Mouse (Mus musculus) Muller cell, postnatal 12 days (primary cell): ENCODE measurements around the gene Klf2.

Source experiments
- DNase-seq: peaks from one replicate; pipeline ENCODE4 v3.0.0-alpha.2; 2015; ENCODE audit errors: inconsistent ontology term

The Klf2 gene

DNA sequence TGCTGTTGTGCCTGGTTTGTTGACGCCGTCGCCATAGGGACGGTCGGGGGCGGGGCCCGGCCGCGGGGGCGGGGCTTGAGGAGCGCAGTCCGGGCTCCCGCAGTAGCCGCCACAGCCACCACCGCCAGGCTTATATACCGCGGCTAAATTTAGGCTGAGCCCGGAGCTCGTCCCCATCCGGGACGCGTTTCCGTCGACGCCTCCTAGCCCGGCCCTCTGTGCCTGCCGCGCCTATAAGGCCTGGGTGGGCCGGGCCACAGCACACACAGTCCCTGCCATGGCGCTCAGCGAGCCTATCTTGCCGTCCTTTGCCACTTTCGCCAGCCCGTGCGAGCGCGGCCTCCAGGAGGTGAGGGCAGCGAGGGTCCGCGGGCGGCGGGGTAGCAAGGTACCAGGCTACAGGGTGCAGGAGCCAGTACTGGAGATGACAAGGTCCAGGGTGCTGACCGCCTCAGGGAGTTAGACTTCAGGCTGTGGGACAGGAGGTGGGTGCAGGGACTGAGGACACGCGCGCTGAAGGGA lies at the start of gene Klf2:
Gene Klf2 (plus strand): TSS at position 233 of the 522 bp plus-strand sequence.
- peak; percentile 96 for DNase-seq

DNA sequence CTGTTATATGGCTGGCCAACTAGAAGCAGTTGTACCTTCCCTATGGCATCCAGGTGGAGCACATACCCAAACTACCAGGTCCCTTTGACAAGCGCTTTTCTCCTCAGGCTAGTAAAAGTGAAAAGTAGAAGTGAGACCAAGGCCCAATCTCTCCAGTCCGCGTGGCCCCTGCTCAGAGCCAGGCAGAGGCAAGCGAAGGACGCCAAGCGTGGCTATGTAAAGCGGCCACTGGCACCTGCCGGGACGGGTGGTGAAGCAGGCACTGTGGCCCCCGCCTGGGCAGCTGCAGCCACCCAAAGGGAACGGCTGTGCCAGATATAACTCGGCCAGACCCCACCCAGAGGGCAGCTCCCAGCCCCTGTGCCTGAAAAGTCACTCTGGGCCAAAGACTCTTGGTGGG lies 48.2 kb upstream of the Klf2 start:
- DNase-seq, result no peak

DNA sequence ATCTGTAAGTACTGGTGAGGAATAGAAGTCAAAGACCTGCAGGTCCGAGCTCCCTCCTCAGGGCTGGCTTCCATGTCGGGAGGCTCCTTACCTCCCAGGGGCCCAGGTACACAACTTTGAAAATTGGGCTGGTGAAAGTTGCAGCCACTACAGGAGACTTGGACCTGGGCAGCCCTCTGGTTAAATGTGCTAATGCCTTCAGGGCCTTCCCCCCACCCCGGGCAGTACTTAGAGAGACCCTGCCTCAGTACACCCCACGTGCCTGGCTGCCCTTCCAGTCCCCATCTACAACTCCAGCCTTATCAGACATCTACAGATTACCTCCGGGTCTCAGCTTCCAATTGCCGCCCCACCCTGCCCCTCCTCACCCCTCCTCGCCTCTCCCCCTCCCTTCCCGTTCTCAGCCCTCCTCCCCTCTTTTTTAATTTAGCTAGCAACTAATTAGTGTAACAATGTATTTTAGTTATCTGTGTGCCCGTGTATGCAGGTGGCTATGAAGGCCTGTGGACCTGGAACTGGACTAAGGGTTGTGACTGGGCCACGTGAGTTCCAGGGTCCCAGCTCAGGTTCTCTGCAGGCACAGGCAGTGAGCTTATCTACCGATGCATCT lies 47.7 kb upstream of the Klf2 start:
- DNase-seq, result no peak

DNA sequence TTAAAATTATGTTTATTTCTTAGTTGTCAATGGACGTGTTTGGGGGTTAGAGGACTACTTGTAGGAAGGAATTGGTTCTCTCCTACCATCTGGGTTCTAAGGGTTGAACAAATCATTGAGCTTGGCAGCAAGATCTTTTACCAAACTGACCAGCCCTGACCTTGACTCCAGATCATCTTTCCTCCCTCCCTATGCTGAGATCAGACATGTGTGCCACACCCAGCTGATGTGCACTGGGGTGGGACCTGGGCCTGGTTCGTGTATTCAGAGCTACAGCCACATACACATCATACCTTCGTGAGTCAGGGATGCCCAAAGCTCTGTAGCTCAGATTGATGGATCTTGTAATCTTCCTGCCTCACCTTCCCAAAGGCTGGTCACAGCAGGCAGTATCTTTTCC lies 47.1 kb upstream of the Klf2 start:
- no peak for DNase-seq

DNA sequence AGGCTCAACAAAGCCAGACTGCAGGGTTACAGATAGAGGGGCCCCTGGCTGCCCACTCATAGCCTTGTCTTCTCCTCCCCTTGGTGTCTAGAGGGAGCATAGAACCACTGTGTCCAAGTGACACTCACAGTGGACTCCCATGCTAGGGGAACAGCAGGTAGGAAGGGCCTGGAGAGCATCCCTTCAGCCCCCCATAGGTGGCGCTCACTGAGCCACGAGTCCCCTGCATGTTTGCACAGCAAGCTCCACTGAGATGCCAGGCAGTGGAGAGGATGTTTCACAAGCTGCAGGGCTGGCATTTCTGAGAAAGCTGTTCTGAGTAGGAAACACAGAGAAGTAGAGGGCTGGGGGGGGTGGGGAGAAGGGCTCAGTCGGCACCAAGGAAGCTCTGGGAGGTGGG lies 46.5 kb upstream of the Klf2 start:
- peak; percentile 52 for DNase-seq

DNA sequence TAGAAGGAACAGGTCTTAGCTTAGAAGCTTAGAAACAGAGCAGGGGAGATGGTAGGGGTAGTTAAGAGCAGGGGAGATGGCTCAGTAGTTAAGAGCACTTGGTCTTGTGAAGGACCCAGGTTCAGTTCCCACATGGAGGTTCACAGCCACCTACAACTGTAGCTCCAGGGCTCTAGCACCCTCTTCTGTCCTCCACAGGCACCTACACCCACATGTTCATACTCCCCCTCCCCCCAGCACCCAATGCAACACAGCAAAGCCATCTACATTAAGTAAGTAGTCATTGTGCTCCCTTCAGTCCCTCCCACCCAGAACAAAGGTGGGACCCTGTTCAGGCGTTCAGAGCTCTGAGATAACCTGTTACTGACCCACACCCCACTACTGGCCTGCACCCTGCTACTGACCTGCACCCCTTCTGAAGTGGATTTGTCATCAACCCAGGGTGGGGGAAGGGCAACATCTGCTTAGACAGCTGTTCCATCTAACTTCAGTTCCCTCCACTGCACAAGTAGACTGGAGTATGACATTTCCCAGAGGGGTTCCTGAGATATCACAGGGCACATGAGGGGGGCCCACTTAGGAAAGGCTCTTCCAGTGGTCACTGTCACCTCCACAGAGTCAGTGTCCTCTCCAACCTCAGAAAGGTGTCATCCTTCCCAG lies 45.6 kb upstream of the Klf2 start:
- DNase-seq, result no peak

DNA sequence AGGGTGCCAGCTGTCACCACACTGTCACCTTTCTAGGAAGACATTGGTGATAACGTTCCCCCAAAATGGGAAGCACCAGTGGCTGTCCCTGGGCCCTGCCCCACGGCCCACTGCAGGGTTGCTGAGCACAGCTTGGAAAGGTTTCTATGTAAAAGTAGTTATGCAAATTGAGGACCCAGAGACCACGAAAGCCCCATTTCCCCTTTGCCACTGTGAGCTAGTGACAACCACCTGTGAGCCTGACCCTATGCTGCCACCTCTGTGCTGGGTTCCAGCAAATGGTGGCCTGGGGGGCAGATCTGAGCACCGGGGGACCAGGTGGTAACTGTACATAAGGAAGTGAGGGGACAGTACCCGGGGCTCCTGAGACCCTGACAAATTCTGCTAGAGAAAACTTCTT lies 45.0 kb upstream of the Klf2 start:
- DNase-seq, result no peak

DNA sequence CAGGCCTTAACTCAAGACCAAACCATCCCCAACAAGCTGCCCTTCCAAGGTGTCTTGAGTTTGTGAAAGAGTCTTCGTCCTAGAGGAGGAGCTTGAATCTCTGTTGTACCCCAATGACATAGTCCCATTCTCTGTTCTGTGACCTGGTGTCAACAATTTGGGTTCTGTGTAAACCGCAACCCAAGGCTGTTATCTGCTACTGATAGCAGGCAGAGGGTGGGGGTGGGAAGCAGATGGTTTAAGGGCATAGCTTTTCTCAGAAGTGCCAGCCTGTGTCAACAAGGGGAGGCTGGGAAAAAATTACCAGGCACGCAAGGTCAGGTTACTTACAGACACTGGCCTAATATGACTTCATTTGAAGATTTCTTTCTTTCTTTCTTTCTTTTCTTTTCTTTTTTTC lies 41.6 kb upstream of the Klf2 start:
- no peak for DNase-seq

DNA sequence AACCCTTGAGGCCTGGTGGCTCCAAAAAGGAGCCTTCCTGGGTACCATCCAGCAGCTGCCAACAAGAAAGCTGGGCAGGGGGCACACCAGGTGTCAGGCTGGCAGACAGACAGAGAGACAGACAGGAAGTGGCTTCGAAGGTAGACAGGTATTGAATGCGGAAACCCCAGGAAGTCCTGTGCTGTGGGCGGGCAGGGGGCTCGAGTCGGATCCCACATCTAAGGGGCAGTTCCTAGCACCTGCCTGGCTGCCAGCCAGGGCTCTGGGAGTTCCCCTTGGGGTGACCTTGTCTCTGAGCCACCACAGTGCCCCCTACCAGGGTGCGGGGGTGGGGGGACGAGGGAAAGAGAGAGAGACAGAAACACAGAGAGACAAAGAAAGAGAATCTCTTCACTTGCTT lies 39.7 kb upstream of the Klf2 start:
- no peak for DNase-seq

DNA sequence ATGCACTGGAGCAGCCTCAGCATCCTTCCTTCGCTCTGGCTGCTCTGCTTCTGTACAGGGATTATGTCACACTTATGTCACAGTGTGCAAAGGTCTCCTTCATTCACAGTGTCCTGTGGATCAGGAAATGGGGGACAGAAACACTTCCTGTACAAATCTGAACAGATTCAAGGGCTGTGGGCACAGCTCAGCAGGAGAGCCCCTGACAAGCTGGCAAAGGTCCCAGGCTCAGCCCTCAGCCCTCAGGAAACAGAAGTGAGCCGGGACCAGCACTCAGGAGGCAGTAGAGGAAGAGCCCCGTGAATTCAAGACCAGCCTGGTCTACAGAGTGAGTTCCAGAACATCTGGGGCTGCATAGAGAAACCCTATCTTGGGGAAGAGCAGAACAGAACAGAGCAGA lies 37.2 kb upstream of the Klf2 start:
- DNase-seq, result peak; percentile 32

DNA sequence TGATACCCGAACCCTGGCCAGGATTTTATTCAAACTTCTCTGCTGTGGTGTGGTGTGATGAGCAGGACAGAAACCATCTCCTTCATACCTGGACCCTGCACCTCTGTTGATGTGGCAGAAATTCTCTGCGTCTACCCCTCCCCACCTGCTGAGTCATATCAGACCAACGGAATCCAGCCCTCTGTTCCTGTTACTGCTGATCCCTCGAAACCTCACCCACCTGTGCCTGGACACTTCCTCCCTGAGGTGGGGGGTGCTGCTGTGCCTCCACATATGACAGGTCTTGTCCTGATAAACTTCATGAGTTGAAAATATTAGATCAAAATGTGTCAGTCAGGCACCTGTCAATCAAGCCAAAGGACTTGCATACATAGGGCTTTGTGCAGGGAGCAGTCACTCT lies 33.5 kb upstream of the Klf2 start:
- DNase-seq, result no peak

DNA sequence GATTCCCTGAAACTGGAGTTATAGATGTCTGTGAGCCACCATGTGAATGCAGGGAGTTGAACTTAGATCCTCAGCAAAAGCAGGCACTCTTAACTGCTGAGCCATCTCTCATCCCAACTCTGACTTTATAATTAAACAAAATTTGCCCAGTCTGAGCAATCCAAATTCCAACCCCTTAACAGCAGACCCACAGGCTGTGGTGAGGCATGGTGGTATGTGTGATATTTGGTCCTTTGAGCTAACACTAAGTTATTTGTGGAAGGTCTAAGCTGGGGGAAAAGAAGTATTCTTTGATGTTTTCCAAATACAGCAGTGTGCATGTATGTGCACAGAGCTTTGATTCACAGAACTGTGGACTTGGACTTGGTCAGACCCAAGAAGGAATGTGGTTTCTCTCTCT lies 29.8 kb upstream of the Klf2 start:
- DNase-seq, result peak; percentile 69

DNA sequence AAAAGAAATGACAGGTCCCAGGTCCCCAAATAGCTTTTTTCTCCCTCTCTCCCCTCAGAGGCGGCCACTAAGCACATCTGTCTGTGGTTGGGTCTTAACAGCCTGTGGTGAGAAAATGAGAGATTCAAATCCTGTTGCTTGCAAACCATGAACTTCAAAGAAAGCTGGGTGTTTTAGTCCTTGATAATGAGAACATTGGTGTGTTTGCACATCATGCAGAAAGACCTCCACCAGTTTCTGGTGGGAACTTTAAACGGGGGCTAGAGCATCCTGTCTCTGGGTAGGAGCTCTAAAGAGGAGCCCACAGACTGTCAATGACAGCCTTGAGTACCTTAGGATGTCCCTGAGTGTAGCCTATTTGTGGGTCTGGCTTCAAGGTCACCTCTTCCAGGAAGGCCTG lies 27.7 kb upstream of the Klf2 start:
- no peak for DNase-seq

DNA sequence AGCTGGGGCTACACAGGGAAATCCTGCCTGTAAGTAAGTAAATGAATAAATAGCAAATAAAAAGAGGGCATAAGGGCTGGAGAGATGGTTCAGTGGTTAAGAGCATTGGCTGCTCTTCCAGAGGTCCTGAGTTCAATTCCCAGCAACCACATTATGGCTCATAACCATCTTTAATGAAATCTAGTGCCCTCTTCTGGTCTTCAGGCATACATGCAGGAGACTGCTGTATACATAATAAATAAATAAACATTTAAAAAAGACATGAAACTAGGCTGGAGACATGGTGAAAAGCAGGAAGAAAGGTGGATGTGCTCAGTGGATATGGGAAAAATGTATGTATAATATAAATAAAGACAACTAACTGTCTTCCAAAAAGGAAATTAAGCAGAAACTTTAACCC lies 25.5 kb upstream of the Klf2 start:
- no peak for DNase-seq

DNA sequence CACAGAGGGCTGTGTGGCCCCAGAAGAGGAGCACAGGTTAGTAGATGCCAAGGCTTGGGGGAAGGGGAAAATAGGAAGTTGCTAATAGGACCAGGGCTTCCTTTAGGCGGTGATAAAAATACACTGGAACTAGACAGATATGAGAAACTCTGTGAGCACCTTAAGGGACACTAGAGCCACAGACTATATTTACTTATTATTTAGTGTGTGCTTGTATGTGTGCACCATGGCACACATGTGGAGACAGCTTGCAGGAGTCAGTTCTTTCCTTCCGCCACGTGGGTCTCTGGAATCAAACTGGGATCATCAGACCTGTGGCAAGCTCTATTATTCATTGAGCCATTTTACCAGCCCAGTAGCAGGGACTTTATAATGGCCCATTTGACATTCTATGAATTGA lies 23.7 kb upstream of the Klf2 start:
- no peak for DNase-seq

DNA sequence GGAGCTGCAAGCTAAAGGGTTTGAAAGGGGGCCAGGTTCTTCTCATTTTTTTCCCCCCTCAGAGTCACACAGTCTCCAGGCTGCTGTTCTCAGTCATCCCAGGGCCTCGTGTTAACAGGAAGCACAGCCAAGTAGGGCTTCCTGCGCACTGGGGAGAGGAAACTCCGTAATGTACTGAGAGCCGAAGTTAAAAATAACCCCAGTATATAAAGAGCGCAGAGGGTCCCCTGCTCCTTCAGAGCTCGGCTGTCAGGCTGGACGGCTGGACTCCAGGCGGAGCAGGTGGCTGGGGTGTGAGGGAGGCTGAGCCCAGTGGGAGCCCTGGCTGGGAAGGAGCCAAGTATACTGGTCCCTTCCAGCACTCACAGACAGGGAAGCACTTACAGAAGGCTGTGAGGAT lies 23.2 kb upstream of the Klf2 start:
- DNase-seq, result peak; percentile 36

DNA sequence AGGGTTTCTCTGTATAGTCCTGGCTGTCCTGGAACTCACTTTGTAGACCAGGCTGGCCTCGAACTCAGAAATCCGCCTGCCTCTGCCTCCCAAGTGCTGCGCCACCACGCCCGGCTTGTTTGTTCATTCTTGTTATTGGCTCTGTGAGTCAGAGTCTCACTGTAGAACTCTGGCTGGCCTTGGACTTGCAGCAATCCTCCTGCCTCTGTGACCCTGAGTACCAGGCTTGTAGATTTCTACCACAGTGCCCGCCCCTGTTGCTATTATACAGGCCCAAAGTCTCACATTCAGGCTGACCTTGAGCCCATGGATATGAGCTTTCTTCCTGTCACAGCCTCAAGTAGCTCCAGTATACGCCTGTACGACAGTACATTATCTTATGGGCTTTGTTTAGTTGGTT lies 22.3 kb upstream of the Klf2 start:
- DNase-seq, result no peak

DNA sequence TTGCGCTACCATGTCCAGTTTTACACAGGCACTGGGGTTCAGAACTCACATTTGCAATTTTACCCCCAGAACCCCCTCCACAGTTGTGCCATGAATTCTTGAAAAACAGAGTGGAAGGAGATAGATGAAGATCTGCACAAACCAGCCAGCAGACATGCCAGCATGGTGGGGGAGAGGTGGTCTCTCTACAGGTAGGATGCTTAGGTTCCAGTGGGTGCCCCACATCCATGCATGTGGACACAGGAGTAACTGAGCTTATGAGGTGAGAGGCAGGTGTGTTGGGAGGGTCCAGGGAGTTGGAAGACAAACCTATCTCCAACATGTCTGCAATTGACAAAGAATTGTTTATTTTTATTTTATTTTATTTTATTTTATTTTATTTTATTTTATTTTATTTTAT lies 19.9 kb upstream of the Klf2 start:
- no peak for DNase-seq

DNA sequence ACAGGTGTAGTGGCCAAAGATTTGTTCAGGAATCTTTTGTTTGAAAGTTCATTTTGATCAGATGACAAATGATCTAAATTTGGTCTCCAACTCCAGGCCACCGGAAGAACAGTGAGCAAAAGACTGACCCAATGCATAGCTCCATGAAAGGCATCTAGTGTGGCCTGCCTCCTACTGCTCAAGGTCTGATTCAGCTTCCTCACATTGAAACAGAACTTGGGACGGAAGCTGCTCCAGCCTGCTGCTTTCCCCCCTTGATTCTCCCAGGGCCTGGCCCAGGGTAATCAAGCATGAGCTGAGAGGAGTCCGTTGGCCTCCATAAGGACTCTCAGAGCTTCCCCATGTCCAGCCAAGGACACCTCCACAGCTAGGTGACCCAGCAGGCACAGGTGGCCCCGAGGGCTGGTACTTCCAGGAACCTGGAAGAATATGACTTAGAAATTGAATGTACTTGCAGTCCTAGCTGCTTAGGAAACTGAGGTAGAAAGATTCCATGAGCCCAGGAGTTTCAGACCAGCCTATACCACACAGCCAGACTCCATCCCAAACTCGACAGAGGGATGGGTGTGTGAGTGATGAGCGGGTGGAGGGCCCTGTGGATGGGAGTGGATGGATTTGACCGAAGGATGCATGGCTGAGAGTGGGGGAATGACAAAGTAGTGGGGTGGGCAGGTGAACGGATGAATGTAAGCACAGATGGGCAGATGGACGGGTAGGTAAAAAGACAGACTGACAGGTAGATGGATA lies 18.0 kb upstream of the Klf2 start:
- no peak for DNase-seq

DNA sequence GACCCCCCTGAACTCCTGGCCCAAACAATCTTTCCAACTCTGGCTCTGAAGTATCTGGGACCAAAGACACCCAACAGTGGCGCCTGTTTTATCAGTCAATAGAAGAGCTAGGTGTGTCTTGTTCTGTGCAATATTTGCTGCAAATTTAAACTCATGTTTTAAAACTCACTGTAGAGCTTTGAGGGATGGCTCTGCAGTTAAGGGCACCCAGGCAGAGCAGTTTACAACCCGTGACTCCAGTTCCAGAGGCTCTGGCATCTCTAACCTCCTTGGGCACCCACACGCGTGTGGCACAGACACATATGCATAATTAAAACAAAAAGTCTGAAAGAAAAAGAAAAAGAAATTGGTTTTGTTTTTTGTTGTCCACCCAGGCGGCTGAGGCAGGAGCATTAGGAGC lies 17.3 kb upstream of the Klf2 start:
- no peak for DNase-seq

DNA sequence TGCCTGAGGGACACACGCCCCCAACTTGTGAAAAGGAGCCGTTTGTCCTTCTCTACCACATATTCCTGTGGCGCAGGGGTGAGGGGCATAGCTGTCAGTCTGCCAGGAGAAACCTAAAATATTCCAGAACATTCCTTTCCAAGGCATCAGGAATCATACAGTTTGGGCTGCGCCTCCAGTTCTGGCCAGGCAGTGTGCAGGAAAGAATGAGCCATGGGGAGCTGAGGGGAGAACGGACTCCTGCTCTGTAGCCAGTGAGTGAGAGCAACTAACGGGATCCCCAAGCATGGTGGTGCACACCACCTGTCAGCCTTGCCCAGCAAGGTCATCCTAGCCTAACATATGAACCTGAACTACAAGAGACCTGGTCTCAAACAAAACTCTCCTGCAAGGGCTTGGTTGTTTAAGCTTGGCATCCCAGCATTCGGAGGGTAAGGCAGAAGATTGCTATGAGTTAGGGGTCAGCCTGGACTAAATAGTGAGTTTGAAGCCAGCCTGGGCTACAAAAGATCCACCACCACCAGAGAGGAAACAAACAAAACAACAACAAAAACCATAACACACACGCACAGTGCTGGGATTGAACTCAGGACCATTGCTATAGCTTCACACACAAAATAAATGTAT lies 15.7 kb upstream of the Klf2 start:
- peak; percentile 24 for DNase-seq

DNA sequence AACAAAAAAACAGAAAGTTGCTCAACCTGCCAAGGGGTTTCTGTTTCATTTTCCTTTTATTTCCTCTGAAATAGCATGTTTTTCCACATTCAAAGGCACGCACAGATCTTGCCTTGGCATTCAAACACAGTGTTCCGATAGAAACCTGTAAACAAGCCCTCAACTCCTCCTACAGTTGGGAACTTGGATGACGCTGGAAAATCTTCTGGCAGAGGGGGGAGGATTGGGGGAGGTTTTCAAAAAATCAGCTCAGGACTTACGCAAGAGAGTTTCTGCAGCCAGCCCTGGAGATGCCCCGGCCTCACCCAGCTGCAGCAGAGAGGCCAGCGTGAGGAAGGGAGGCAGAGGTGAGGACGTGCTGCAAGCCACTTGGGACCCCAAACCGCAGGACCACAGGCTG lies 15.2 kb upstream of the Klf2 start:
- DNase-seq, result peak; percentile 54
